Mouse (Mus musculus): ENCODE data around the gene Cox5a. TPM values are rescaled to one million over a fixed set of nuclear protein-coding genes. Genes with fewer than 3 reads are reported as not detected.

Cox5a gene
- polyA plus RNA-seq, 1 experiment from 2014 or later: 737 TPM

GRCm38 (mm10) chr9:57504891-57505290, 16.2 kb upstream of the Cox5a start:
- no peaks in the 10 kb centered on the region for H3K9me3 ChIP-seq (replicated peaks)
- H3K4me1 ChIP-seq: peaks cover 53% of the 10 kb centered on the region
- DNase-seq (ENCODE audit: low spot score): no peak
- peaks cover 75% of the 10 kb centered on the region for H3K27me3 ChIP-seq (ENCODE audit: low read depth, poor library complexity, severe bottlenecking)
- H3K36me3 ChIP-seq: no peaks in the 10 kb centered on the region
- 49% methylated on average over 10 of the region's 10 CpGs for WGBS
- H3K27ac ChIP-seq (replicated peaks): peak overlapping the region; percentile 42; the same call in 1 of the 2 replicates
- H3K4me3 ChIP-seq: peak overlapping the region; percentile 59; the same call in 1 of the 2 replicates

- DNase-seq (ENCODE audit: low spot score): peak; percentile 50
- no peaks in the 10 kb centered on the region for H3K9me3 ChIP-seq (replicated peaks)
- H3K4me3 ChIP-seq: peak overlapping the region; percentile 59; the same call in 1 of the 2 replicates
- H3K36me3 ChIP-seq: no peaks in the 10 kb centered on the region
- peaks cover 61% of the 10 kb centered on the region for H3K4me1 ChIP-seq
- 9% methylated on average over 8 of the region's 8 CpGs for WGBS
- H3K27me3 ChIP-seq (ENCODE audit: low read depth, poor library complexity, severe bottlenecking): peaks cover 67% of the 10 kb centered on the region
- H3K27ac ChIP-seq (replicated peaks): peak overlapping the region; percentile 42; the same call in 1 of the 2 replicates
Observed at GRCm38 (mm10) chr9:57505700-57506099, 15.4 kb upstream of the Cox5a start.

GRCm38 (mm10) chr9:57510577-57510976, 10.5 kb upstream of the Cox5a start:
- WGBS: 68% methylated on average over 2 of the region's 2 CpGs
- Histone ChIP-seq H3K27ac (replicated peaks) (no peak overlapping the region), H3K9me3 (replicated peaks) (no peaks in the 10 kb centered on the region), H3K4me3 (no peak overlapping the region), H3K4me1 (peaks cover 17% of the 10 kb centered on the region), H3K27me3 (ENCODE audit: low read depth, poor library complexity, severe bottlenecking) (peaks cover 18% of the 10 kb centered on the region), H3K36me3 (no peaks in the 10 kb centered on the region)
- no peak for DNase-seq (ENCODE audit: low spot score)

GRCm38 (mm10) chr9:57517113-57517512, 4.0 kb upstream of the Cox5a start:
- Histone ChIP-seq H3K4me1 (peaks cover 17% of the 10 kb centered on the region), H3K4me3 (no peak overlapping the region), H3K27ac (replicated peaks) (peak overlapping the region; percentile 67), H3K27me3 (ENCODE audit: low read depth, poor library complexity, severe bottlenecking) (no peaks in the 10 kb centered on the region), H3K36me3 (no peaks in the 10 kb centered on the region), H3K9me3 (replicated peaks) (no peaks in the 10 kb centered on the region)
- DNase-seq (ENCODE audit: low spot score): peak; percentile 69
- WGBS: 22% methylated on average over 3 of the region's 3 CpGs

GRCm38 (mm10) chr9:57520375-57521055, 559 bp upstream of the Cox5a start:
- Histone ChIP-seq H3K36me3 (no peaks in the 10 kb centered on the region), H3K9me3 (replicated peaks) (no peaks in the 10 kb centered on the region), H3K4me3 (peak overlapping the region; percentile 99), H3K4me1 (peaks cover 33% of the 10 kb centered on the region), H3K27ac (replicated peaks) (peak overlapping the region; percentile 98), H3K27me3 (ENCODE audit: low read depth, poor library complexity, severe bottlenecking) (no peaks in the 10 kb centered on the region)
- no peak for DNase-seq (ENCODE audit: low spot score)
- WGBS: 27% methylated on average over 16 of the region's 16 CpGs

- WGBS: 50% methylated on average over 7 of the region's 7 CpGs
- peak overlapping the region; percentile 98 for H3K27ac ChIP-seq (replicated peaks)
Observed at GRCm38 (mm10) chr9:57522114-57522860, 1.2 kb downstream of the Cox5a start.

GRCm38 (mm10) chr9:57522861-57523246, 1.8 kb downstream of the Cox5a start:
- Histone ChIP-seq H3K36me3 (no peaks in the 10 kb centered on the region), H3K4me3 (peak overlapping the region; percentile 99), H3K9me3 (replicated peaks) (no peaks in the 10 kb centered on the region), H3K27me3 (ENCODE audit: low read depth, poor library complexity, severe bottlenecking) (no peaks in the 10 kb centered on the region), H3K27ac (replicated peaks) (no peak overlapping the region), H3K4me1 (peaks cover 26% of the 10 kb centered on the region)
- WGBS: 77% methylated on average over 4 of the region's 4 CpGs
- DNase-seq (ENCODE audit: low spot score): no peak

More at GRCm38 (mm10) chr9:57522114-57522860, 1.2 kb downstream of the Cox5a start:
- Histone ChIP-seq H3K9me3 (replicated peaks) (no peaks in the 10 kb centered on the region), H3K36me3 (no peaks in the 10 kb centered on the region), H3K4me1 (peaks cover 28% of the 10 kb centered on the region), H3K27me3 (ENCODE audit: low read depth, poor library complexity, severe bottlenecking) (no peaks in the 10 kb centered on the region), H3K4me3 (peak overlapping the region; percentile 99)
- no peak for DNase-seq (ENCODE audit: low spot score)

GRCm38 (mm10) chr9:57523754-57524153, 2.7 kb downstream of the Cox5a start:
- Histone ChIP-seq H3K9me3 (replicated peaks) (no peaks in the 10 kb centered on the region), H3K27ac (replicated peaks) (no peak overlapping the region), H3K4me3 (no peak overlapping the region), H3K27me3 (ENCODE audit: low read depth, poor library complexity, severe bottlenecking) (no peaks in the 10 kb centered on the region), H3K36me3 (peaks cover 3% of the 10 kb centered on the region), H3K4me1 (peaks cover 26% of the 10 kb centered on the region)
- 86% methylated on average over 1 of the region's 1 CpGs for WGBS
- no peak for DNase-seq (ENCODE audit: low spot score)

GRCm38 (mm10) chr9:57524439-57524838, 3.4 kb downstream of the Cox5a start:
- no peaks in the 10 kb centered on the region for H3K27me3 ChIP-seq (ENCODE audit: low read depth, poor library complexity, severe bottlenecking)
- no peaks in the 10 kb centered on the region for H3K9me3 ChIP-seq (replicated peaks)
- peaks cover 9% of the 10 kb centered on the region for H3K36me3 ChIP-seq
- DNase-seq (ENCODE audit: low spot score): no peak
- no peak overlapping the region for H3K4me3 ChIP-seq
- no peak overlapping the region for H3K27ac ChIP-seq (replicated peaks)
- H3K4me1 ChIP-seq: peaks cover 26% of the 10 kb centered on the region

GRCm38 (mm10) chr9:57525516-57525915, 4.4 kb downstream of the Cox5a start:
- Histone ChIP-seq H3K4me1 (peaks cover 23% of the 10 kb centered on the region), H3K27ac (replicated peaks) (no peak overlapping the region), H3K4me3 (no peak overlapping the region), H3K27me3 (ENCODE audit: low read depth, poor library complexity, severe bottlenecking) (no peaks in the 10 kb centered on the region), H3K9me3 (replicated peaks) (no peaks in the 10 kb centered on the region), H3K36me3 (peaks cover 20% of the 10 kb centered on the region)
- no peak for DNase-seq (ENCODE audit: low spot score)
- 80% methylated on average over 2 of the region's 2 CpGs for WGBS

GRCm38 (mm10) chr9:57526435-57526834, 5.4 kb downstream of the Cox5a start:
- no peaks in the 10 kb centered on the region for H3K27me3 ChIP-seq (ENCODE audit: low read depth, poor library complexity, severe bottlenecking)
- no peak for DNase-seq (ENCODE audit: low spot score)
- no peaks in the 10 kb centered on the region for H3K9me3 ChIP-seq (replicated peaks)
- H3K4me3 ChIP-seq: no peak overlapping the region
- H3K27ac ChIP-seq (replicated peaks): no peak overlapping the region
- H3K36me3 ChIP-seq: peaks cover 27% of the 10 kb centered on the region
- H3K4me1 ChIP-seq: peaks cover 22% of the 10 kb centered on the region

- no peaks in the 10 kb centered on the region for H3K27me3 ChIP-seq (ENCODE audit: low read depth, poor library complexity, severe bottlenecking)
- no peak for DNase-seq (ENCODE audit: low spot score)
Observed at GRCm38 (mm10) chr9:57531946-57532345, 10.9 kb downstream of the Cox5a start.

GRCm38 (mm10) chr9:57536362-57536761, 15.3 kb downstream of the Cox5a start:
- H3K27ac ChIP-seq (replicated peaks): peak overlapping the region; percentile 95; the same call in 1 of the 2 replicates
- H3K9me3 ChIP-seq (replicated peaks): no peaks in the 10 kb centered on the region
- peaks cover 65% of the 10 kb centered on the region for H3K36me3 ChIP-seq
- WGBS: 85% methylated on average over 5 of the region's 5 CpGs
- H3K4me1 ChIP-seq: peaks cover 27% of the 10 kb centered on the region
- peak overlapping the region; percentile 93; the same call in 1 of the 2 replicates for H3K4me3 ChIP-seq
- no peaks in the 10 kb centered on the region for H3K27me3 ChIP-seq (ENCODE audit: low read depth, poor library complexity, severe bottlenecking)
- no peak for DNase-seq (ENCODE audit: low spot score)

More at GRCm38 (mm10) chr9:57531946-57532345, 10.9 kb downstream of the Cox5a start:
- Histone ChIP-seq H3K4me1 (peaks cover 4% of the 10 kb centered on the region), H3K9me3 (replicated peaks) (no peaks in the 10 kb centered on the region), H3K27ac (replicated peaks) (no peak overlapping the region), H3K36me3 (peaks cover 64% of the 10 kb centered on the region), H3K4me3 (no peak overlapping the region)
- 83% methylated on average over 1 of the region's 1 CpGs for WGBS

Data from midbrain, embryonic 10.5 days (tissue).